Mouse (Mus musculus) stomach, postnatal 0 days (tissue): ENCODE measurements at regions not wholly inside any gene's neighbourhood (a gene's known extent, or its start where the extent isn't known, plus 50 kb on each side); places are given as distances from the start of the nearest gene placed in this dataset.

Experiments used
- CTCF ChIP-seq: IDR thresholded peaks from 2 replicates; pipeline ENCODE4 v1.5.1; 2016; ENCODE audit warnings: antibody characterized with exemption, low read depth, mild to moderate bottlenecking, moderate library complexity
- EP300 ChIP-seq: optimal IDR thresholded peaks from 2 replicates; pipeline ENCODE3; 2016; ENCODE audit warnings: antibody characterized with exemption

DNA sequence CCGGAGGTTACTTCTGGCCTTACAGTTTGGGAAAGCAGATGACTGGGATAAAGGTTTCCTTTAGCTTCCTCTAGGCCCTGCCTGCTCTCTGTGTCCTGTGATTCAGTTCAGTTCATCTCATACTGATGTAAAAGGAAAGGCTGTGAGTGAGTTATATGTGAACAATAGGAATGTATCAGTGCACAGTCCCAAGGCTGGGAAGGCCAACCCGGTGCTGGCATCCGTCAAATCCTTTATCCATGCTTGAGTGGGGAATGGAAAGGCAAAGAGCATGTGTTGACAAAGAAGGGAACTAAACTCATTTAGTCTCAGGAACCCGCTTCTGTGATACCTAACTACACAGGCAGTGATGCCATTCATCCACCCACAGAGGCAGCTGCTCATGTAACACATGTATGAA is 89.0 kb upstream of the Zfand5 start:
- TF ChIP-seq CTCF (no peak), EP300 (no peak)
